Mouse (Mus musculus) embryonic facial prominence, embryonic 14.5 days (tissue): Measurements from ENCODE around the gene Coro1b. TPM values are rescaled to one million over a fixed set of nuclear protein-coding genes. Genes with fewer than 3 reads are reported as not detected.

ENCODE experiments used
- ATAC-seq: fragments of 200-750 bp; cut with Nextera tagmentation; 2 replicates; pipeline ENCODE4 v1.8.0; 2017; ENCODE audit warnings: low read depth, moderate number of reproducible peaks, moderate TSS enrichment
- DNase-seq: peaks from one replicate; pipeline ENCODE4 v3.0.0-alpha.2; 2015; ENCODE audit warnings: low spot score
- H3K27ac ChIP-seq: fragments of 300-500 bp; sonication (generic); replicated peaks from 2 replicates; pipeline ENCODE4 v1.5.1; 2014; ENCODE audit warnings: low read depth, mild to moderate bottlenecking, low read length, moderate library complexity
- H3K27me3 ChIP-seq: fragments of 300-500 bp; sonication (generic); replicated peaks from 2 replicates; pipeline ENCODE4 v1.6.1; 2014; ENCODE audit warnings: low read length; ENCODE audit not compliant: control insufficient read depth, insufficient read depth
- H3K36me3 ChIP-seq: fragments of 300-500 bp; sonication (generic); 2 replicates; pipeline ENCODE4 v1.6.1; 2014; ENCODE audit warnings: low read length, mixed read lengths; ENCODE audit not compliant: control insufficient read depth, insufficient read depth
- H3K4me1 ChIP-seq: fragments of 300-500 bp; sonication (generic); 2 replicates; pipeline ENCODE4 v1.6.1; 2014; ENCODE audit warnings: antibody characterized with exemption, low read length; ENCODE audit not compliant: control insufficient read depth, insufficient read depth
- H3K4me2 ChIP-seq: fragments of 300-500 bp; sonication (generic); 2 replicates; pipeline ENCODE4 v1.6.1; 2014; ENCODE audit warnings: low read depth, mild to moderate bottlenecking, low read length, moderate library complexity, mixed read lengths
- H3K4me3 ChIP-seq: fragments of 300-500 bp; sonication (generic); 2 replicates; pipeline ENCODE4 v1.5.1; 2014; ENCODE audit warnings: low read depth, mild to moderate bottlenecking, low read length
- H3K9ac ChIP-seq: fragments of 300-500 bp; sonication (generic); 2 replicates; pipeline ENCODE4 v1.6.1; 2014; ENCODE audit warnings: low read depth, mild to moderate bottlenecking, low read length, moderate library complexity, mixed read lengths
- H3K9me3 ChIP-seq: fragments of 300-500 bp; sonication (generic); 2 replicates; pipeline ENCODE4 v1.6.1; 2016; ENCODE audit warnings: low read length; ENCODE audit not compliant: control insufficient read depth
- WGBS: fragments of 180-500 bp; shearing (Covaris S2); extraction: QIAGEN DNeasy Blood & Tissue Kit; methylation state at CpG from one replicate; pipeline ENCODE4 v1.1.7; 2014; 5-methylcytosine and 5-hydroxymethylcytosine counted together
- polyA plus RNA-seq: library from polyadenylated mRNA; unstranded; fragments of >200 nt; fragmentation: Nextera tagmentation; extraction: Ambion mirVana; gene quantifications from 2 replicates; pipeline ENCODE4 v1.2.1, GENCODE M21; 2014

Coro1b gene
- polyA plus RNA-seq, 1 experiment from 2014 or later = 139 TPM

DNA sequence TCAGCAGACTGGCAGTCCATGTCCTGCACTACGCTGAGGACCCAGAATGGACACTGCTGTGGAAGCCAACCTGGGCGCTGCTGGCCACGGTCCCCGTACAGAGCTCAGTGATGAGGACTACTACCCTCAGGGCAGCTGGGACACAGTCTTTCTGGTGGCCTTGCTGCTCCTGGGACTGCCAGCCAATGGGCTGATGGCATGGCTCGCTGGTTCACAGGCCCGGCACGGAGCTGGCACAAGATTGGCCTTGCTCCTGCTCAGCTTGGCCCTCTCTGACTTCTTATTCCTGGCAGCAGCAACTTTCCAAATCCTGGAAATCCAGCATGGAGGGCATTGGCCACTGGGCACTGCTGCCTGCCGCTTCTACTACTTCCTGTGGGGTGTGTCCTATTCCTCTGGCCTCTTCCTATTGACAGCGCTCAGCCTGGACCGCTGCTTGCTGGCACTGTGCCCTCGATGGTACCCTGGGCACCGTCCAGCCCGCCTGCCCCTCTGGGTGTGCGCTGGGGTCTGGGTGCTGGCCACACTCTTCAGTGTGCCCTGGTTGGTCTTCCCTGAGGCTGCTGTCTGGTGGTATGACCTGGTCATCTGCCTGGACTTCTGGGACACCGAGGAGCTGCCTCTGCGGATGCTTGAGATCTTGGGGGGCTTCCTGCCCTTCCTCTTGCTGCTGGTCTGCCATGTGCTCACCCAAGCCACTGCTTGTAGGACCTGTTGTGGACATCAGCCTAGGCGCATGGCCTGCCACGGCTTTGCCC lies 5.8 kb upstream of the Coro1b start:
- no peaks in the 10 kb centered on the region for H3K4me1 ChIP-seq
- 89% methylated on average over 18 of the region's 18 CpGs for WGBS
- no peak overlapping the region for H3K9ac ChIP-seq
- H3K4me3 ChIP-seq = no peak overlapping the region
- no peak overlapping the region for H3K4me2 ChIP-seq
- H3K36me3 ChIP-seq = no peaks in the 10 kb centered on the region
- no peak for DNase-seq
- ATAC-seq = no peak
- H3K27ac ChIP-seq = no peak overlapping the region
- H3K9me3 ChIP-seq = no peaks in the 10 kb centered on the region
- no peaks in the 10 kb centered on the region for H3K27me3 ChIP-seq

DNA sequence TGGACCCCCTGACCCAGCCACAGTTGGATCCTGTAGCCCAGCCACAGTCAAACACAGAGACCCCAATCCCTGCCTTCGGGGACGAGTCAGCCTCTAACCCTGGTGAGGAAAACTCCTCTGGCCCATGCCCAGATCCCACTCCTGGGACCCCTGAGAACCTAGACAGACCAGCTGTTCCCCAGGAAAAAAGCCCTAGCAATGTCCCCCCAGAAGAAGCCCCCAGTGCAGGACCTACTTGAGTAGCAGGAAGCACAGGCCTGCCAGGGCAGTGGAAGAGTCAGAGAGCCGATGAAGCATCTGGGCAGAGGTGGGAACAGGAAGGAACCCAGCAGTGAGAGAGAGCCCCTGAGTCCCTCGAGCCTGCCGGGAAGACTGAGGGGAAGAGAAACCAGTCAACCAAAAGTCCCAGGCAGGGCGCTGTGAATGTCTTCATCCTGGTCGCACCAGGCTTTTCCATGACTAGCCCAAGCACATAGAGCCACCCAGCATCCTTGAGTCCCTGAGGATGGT lies 4.6 kb upstream of the Coro1b start, which contains the start of gene Cabp4:
Cabp4 (minus strand) TSS at position 275 of the 510 bp plus-strand sequence.
- no peaks in the 10 kb centered on the region for H3K27me3 ChIP-seq
- H3K4me1 ChIP-seq = peaks cover 5% of the 10 kb centered on the region; the same call in 1 of the 2 replicates
- WGBS = 88% methylated on average over 7 of the region's 7 CpGs
- no peak within 1 kb of the TSS for H3K9ac ChIP-seq
- DNase-seq (no peak), ATAC-seq (no peak)
- no peaks in the 10 kb centered on the region for H3K9me3 ChIP-seq
- H3K4me2 ChIP-seq = no peak within 1 kb of the TSS
- no peaks in the 10 kb centered on the region for H3K36me3 ChIP-seq
- H3K4me3 ChIP-seq = no peak within 1 kb of the TSS
- no peak within 1 kb of the TSS for H3K27ac ChIP-seq

- Histone ChIP-seq H3K27ac (no peak overlapping the region), H3K4me1 (peaks cover 11% of the 10 kb centered on the region; the same call in 1 of the 2 replicates), H3K4me2 (no peak overlapping the region), H3K9me3 (no peaks in the 10 kb centered on the region), H3K4me3 (no peak overlapping the region), H3K36me3 (peaks cover under 1% of the 10 kb centered on the region; the same call in 1 of the 2 replicates), H3K9ac (no peak overlapping the region), H3K27me3 (no peaks in the 10 kb centered on the region)
- DNase-seq (no peak), ATAC-seq (no peak)
- WGBS = 72% methylated on average over 16 of the region's 16 CpGs
Measured at GRCm38 (mm10) chr19:4144550-4145498, 3.6 kb upstream of the Coro1b start.

- H3K27ac ChIP-seq = no peak overlapping the region
- no peaks in the 10 kb centered on the region for H3K27me3 ChIP-seq
- no peak overlapping the region for H3K4me2 ChIP-seq
- no peak overlapping the region for H3K9ac ChIP-seq
- peaks cover 11% of the 10 kb centered on the region; the same call in 1 of the 2 replicates for H3K4me1 ChIP-seq
- WGBS = 90% methylated on average over 5 of the region's 5 CpGs
- DNase-seq (no peak), ATAC-seq (no peak)
- no peak overlapping the region for H3K4me3 ChIP-seq
- H3K36me3 ChIP-seq = peaks cover 12% of the 10 kb centered on the region
- H3K9me3 ChIP-seq = no peaks in the 10 kb centered on the region
Measured at GRCm38 (mm10) chr19:4145936-4146335, 2.5 kb upstream of the Coro1b start.

- Histone ChIP-seq H3K9me3 (no peaks in the 10 kb centered on the region), H3K27me3 (no peaks in the 10 kb centered on the region), H3K4me1 (peaks cover 11% of the 10 kb centered on the region; the same call in 1 of the 2 replicates), H3K4me2 (no peak overlapping the region), H3K36me3 (peaks cover 17% of the 10 kb centered on the region), H3K4me3 (no peak overlapping the region), H3K27ac (no peak overlapping the region), H3K9ac (no peak overlapping the region)
- 59% methylated on average over 12 of the region's 12 CpGs for WGBS
- ATAC-seq (no peak), DNase-seq (no peak)
Measured at GRCm38 (mm10) chr19:4146366-4147021, 1.9 kb upstream of the Coro1b start.

DNA sequence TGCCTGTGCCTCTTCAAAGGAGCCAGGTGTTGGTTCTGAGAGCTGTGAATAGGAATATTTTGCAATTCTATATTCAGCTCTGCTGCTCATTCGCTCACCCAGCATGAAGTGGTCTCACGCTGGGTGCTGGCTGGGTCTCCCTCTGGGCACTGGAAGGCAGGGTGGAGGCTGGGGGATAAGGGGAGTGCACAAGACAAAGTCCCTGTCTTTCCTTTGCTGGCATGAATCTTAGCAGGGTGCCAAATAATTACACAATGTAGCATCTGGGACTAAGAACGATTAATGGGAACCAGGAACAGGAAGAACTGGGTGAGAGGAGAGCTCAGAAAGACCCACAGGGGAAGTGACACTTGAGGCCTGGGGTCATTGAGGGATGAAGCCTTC lies 1.4 kb upstream of the Coro1b start:
- peaks cover 11% of the 10 kb centered on the region; the same call in 1 of the 2 replicates for H3K4me1 ChIP-seq
- no peak for DNase-seq
- no peaks in the 10 kb centered on the region for H3K9me3 ChIP-seq
- no peak for ATAC-seq
- no peak overlapping the region for H3K4me3 ChIP-seq
- no peak overlapping the region for H3K27ac ChIP-seq
- WGBS = 49% methylated on average over 3 of the region's 3 CpGs
- no peak overlapping the region for H3K9ac ChIP-seq
- H3K36me3 ChIP-seq = peaks cover 19% of the 10 kb centered on the region
- no peak overlapping the region for H3K4me2 ChIP-seq
- H3K27me3 ChIP-seq = no peaks in the 10 kb centered on the region

DNA sequence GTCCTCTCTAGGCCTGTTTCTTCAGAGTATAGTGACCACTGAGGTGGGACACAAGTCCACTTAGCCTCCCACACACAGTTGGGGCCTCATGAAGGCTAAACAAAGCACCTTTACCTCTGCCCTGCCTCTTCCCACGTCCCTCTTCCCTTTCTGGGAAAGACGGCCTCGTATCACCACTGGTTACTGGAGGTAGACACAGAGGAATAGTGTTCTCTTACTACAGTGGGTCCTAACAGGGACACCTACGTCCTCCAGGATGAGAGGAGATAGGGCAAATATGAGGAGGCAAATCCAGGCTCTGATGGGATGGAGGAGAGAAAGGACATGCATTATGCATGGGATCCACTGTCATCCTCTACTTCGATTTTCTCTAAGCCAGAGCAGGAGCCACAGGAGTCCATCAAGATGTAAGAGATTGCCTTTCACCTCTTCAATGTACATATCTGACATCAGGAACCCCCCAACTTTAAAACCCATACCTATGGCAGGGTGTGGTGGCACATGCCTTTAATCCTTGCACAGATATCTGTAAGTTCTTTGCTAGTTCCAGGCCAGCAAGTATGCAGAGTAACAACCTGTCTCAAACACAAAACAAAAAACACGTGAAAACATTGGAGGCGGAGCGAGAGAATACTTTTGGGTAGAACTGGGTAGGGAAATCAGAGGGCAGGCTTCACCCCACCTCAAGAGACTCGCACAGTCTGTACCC lies 483 bp upstream of the Coro1b start:
- peaks cover 28% of the 10 kb centered on the region for H3K36me3 ChIP-seq

More for the DNA sequence above, 483 bp upstream of the Coro1b start:
- DNase-seq = no peak
- WGBS = 32% methylated on average over 9 of the region's 9 CpGs
- Histone ChIP-seq H3K27me3 (no peaks in the 10 kb centered on the region), H3K4me2 (peak overlapping the region; percentile 75), H3K27ac (peak overlapping the region; percentile 44; the same call in 1 of the 2 replicates), H3K4me1 (peaks cover 11% of the 10 kb centered on the region; the same call in 1 of the 2 replicates), H3K9me3 (no peaks in the 10 kb centered on the region), H3K9ac (peak overlapping the region; percentile 90), H3K4me3 (peak overlapping the region; percentile 87)
- no peak for ATAC-seq
